Mouse (Mus musculus) spleen, postnatal 4 days (tissue): ENCODE results near the gene Adra1b.

Experiments
- DNase-seq, 2 experiments: peaks; one replicate each; pipeline ENCODE4 v3.0.0; 2022; ENCODE audit warnings: low spot score in 2 of 2

The Adra1b gene

GRCm38 (mm10) chr11:43728737-43729301 is 172.2 kb downstream of the Adra1b start:
- DNase-seq: no peak

GRCm38 (mm10) chr11:43727796-43728195 is 173.2 kb downstream of the Adra1b start:
- DNase-seq: no peak
